Mouse (Mus musculus) heart, adult 2 months (tissue): Measurements from ENCODE around the gene Psmb1.

Source experiments
- EP300 ChIP-seq: fragments of 200-500 bp; IDR thresholded peaks from 2 replicates; pipeline ENCODE4 v1.6.1; 2011; ENCODE audit warnings: low read depth, low read length, control low read depth; ENCODE audit not compliant: insufficient read depth
- POLR2A ChIP-seq: fragments of 200-500 bp; IDR thresholded peaks from 2 replicates; pipeline ENCODE4 v1.6.1; 2011; ENCODE audit warnings: mild to moderate bottlenecking, low read depth, low read length, control low read depth; ENCODE audit not compliant: insufficient read depth

GRCm38 (mm10) chr17:15490542-15490941 lies 9.0 kb downstream of the Psmb1 start:
- TF ChIP-seq EP300 (no peak), POLR2A (no peak)
